Comparison of ENCODE assay signal across 13 mouse cellular contexts in the genomic region with DNA sequence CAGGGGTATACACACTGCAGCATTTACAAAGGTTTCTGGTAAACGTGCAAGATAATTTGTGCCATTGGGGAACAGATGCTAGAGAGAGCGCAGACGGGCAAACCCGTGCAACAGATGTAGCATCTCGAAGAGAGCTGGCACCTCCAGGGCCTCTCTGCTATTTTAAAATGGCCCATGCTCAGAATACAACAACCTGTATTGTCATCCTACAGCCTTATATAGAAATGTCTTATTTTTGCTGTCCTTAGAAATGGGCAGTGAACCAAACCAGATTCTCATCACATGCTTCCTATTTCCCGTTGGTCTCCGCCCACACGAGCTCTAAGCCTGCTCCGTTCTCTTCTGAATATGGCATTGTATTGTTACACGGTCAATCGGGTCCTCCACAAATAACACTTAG. TPM values are rescaled to one million over a fixed set of nuclear protein-coding genes. Genes with fewer than 3 reads are reported as not detected.
A peak's percentile ranks its signal among the peaks of the same experiment; 100 is the strongest.
DNase-seq lines count a peak whose midpoint lies in the region; ATAC-seq lines count a peak whose summit lies in the region.
"Had no signal": no experiment of that assay in that cellular context is flagged by ENCODE, and none has a peak within 500 bp of the region (broad histone marks: within the 10 kb centered on the region; RNA-seq: fewer than 3 reads in every experiment).

No protein-coding gene starts in this region.

- H3K36me3 ChIP-seq in forebrain, embryonic 16.5 days (ENCODE audit: control insufficient read depth, insufficient read depth) = no peaks in the 10 kb centered on the region
- no peaks in the 10 kb centered on the region for H3K36me3 ChIP-seq in forebrain, embryonic 13.5 days (ENCODE audit: poor library complexity, severe bottlenecking)
- H3K36me3 ChIP-seq: forebrain, embryonic 10.5 days; hindbrain, embryonic 10.5 days; liver, embryonic 13.5 days had no signal

- no peak overlapping the region; the same call in 1 of the 2 replicates for H3K9ac ChIP-seq in forebrain, embryonic 16.5 days (replicated peaks; ENCODE audit: low read depth, low read length)
- no peak overlapping the region for H3K9ac ChIP-seq in forebrain, embryonic 13.5 days
- H3K9ac ChIP-seq: liver, embryonic 13.5 days had no signal

- 56% methylated on average over 11 of the region's 11 CpGs for WGBS in forebrain, embryonic 16.5 days
- 80% methylated on average over 11 of the region's 11 CpGs for WGBS in forebrain, embryonic 13.5 days

- peaks cover 19% of the 10 kb centered on the region for H3K4me1 ChIP-seq in forebrain, embryonic 16.5 days (replicated peaks; ENCODE audit: control insufficient read depth, insufficient read depth, low read length)
- peaks cover 15% of the 10 kb centered on the region for H3K4me1 ChIP-seq in forebrain, embryonic 13.5 days

- ATAC-seq in forebrain, embryonic 16.5 days = peak; percentile 19; the same call in 1 of the 2 replicates
- no peak for ATAC-seq in forebrain, embryonic 13.5 days

- H3K4me2 ChIP-seq in forebrain, embryonic 16.5 days (ENCODE audit: low read length) = no peak overlapping the region
- no peak overlapping the region for H3K4me2 ChIP-seq in forebrain, embryonic 13.5 days
- H3K4me2 ChIP-seq: liver, embryonic 13.5 days had no signal

- no peaks in the 10 kb centered on the region for H3K9me3 ChIP-seq in forebrain, embryonic 16.5 days (ENCODE audit: control insufficient read depth, low read length)
- no peaks in the 10 kb centered on the region for H3K9me3 ChIP-seq in forebrain, embryonic 13.5 days (replicated peaks)
- H3K9me3 ChIP-seq: forebrain, embryonic 10.5 days; hindbrain, embryonic 10.5 days; liver, embryonic 13.5 days had no signal

- DNase-seq in right cerebral cortex, adult 2 months (ENCODE audit: low spot score in 2 of 2) = peak; percentile 44 to 59
- DNase-seq in right cerebral cortex, postnatal 4 days = no peak
- DNase-seq in layer of hippocampus, adult 9-11 months = peak; percentile 75
- DNase-seq in right cerebral cortex, postnatal 36 days (ENCODE audit: low spot score in 2 of 2) = peak; percentile 33 to 43
- no peak for DNase-seq in thymus, postnatal 0 days (ENCODE audit: low spot score)
- no peak for DNase-seq in adipocyte (ENCODE audit: low spot score)
- DNase-seq: cerebellum, adult 9-10 months; kidney, postnatal 25 days; liver, embryonic 13.5 days had no signal

- no peak overlapping the region for H3K27ac ChIP-seq in forebrain, embryonic 16.5 days (ENCODE audit: low read length)
- no peak overlapping the region; the same call in 1 of the 2 replicates for H3K27ac ChIP-seq in forebrain, embryonic 13.5 days
- H3K27ac ChIP-seq: forebrain, embryonic 10.5 days; hindbrain, embryonic 10.5 days; liver, embryonic 13.5 days had no signal

- H3K27me3 ChIP-seq in forebrain, embryonic 16.5 days (replicated peaks; ENCODE audit: control insufficient read depth, insufficient read depth, low read length) = no peaks in the 10 kb centered on the region
- no peaks in the 10 kb centered on the region for H3K27me3 ChIP-seq in forebrain, embryonic 13.5 days

- H3K4me3 ChIP-seq in forebrain, embryonic 16.5 days (replicated peaks; ENCODE audit: low read length) = no peak overlapping the region
- H3K4me3 ChIP-seq in forebrain, embryonic 13.5 days = no peak overlapping the region
- H3K4me3 ChIP-seq: forebrain, embryonic 10.5 days; hindbrain, embryonic 10.5 days; liver, embryonic 13.5 days had no signal

RNA-seq across cellular contexts. Expression of gene Echdc3, which starts 3.7 kb away (rescaled TPM):
- polyA plus RNA-seq in forebrain, embryonic 16.5 days (2015; fragmentation: Nextera tagmentation; extraction: Ambion mirVana) = 0.51 and 0.82 TPM in 2 replicates
- 1.2 and 1.6 TPM in 2 replicates for polyA plus RNA-seq in forebrain, embryonic 13.5 days (2015; fragmentation: Nextera tagmentation; extraction: Ambion mirVana)
- 2.2 and 2.4 TPM in 2 replicates for polyA plus RNA-seq in thymus, postnatal 0 days (2015; fragmentation: Nextera tagmentation; extraction: Ambion mirVana)

Comparison
In these comparisons a context has a peak if more than half of its experiments do, and no peak if none do; other contexts are left out.
1. DNase-seq: peak in right cerebral cortex, adult 2 months (2 of 2), layer of hippocampus, adult 9-11 months (single experiment) and right cerebral cortex, postnatal 36 days (2 of 2); none in right cerebral cortex, postnatal 4 days (single experiment), thymus, postnatal 0 days (single experiment) and adipocyte (single experiment).